Mouse (Mus musculus) heart, postnatal 14 days (tissue): ENCODE data around the gene Gfpt2. TPM values are rescaled to one million over a fixed set of nuclear protein-coding genes. Genes with fewer than 3 reads are reported as not detected.

Experiments
- DNase-seq, 2 experiments: peaks; one replicate each; pipeline ENCODE4 v3.0.0; 2021 to 2022
- intact Hi-C: fragments of 180-260 bp; cut with DNase I; formaldehyde crosslinking; loops from one replicate; pipeline ENCODE4 v1.15.1; 2025
- microRNA-seq, 2 experiments: library from miRNA; unstranded; fragments of <30 nt; microRNA quantifications; one replicate each; pipeline ENCODE4 v1.2.0; 2021 to 2022
- total RNA-seq, 2 experiments: library from RNA; stranded (reverse); gene quantifications; 2 replicates each; pipeline ENCODE4 v1.2.3; 2021

Gene Gfpt2
- total RNA-seq, 2 experiments from 2014 or later: 15.8 to 17.5 TPM

DNA sequence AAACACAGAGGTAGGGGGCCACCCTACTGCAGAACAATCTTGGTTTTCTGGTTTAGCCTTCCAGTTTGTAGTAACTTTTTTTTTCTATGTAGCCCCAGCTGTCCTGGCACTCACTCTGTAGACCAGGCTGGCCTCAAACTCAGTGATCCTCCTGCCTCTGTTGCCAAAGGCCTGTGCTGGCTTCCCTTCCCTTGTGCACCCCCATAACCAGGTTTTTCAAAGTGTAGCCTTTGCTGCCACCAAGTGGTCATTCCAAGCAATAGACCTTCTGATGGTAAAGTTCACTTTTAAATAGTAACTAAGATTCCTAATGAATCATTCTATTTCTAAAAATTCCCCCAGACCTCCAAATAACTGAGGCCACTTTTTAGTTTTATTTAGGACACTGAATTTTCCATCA lies 75.8 kb downstream of the Gfpt2 start:
- peak; percentile 62 to 71 for DNase-seq
- intact Hi-C loops: loop anchor here (2.0 kb wide), 3 partner anchors 45 to 217 kb away; no protein-coding TSS in a partner anchor

DNA sequence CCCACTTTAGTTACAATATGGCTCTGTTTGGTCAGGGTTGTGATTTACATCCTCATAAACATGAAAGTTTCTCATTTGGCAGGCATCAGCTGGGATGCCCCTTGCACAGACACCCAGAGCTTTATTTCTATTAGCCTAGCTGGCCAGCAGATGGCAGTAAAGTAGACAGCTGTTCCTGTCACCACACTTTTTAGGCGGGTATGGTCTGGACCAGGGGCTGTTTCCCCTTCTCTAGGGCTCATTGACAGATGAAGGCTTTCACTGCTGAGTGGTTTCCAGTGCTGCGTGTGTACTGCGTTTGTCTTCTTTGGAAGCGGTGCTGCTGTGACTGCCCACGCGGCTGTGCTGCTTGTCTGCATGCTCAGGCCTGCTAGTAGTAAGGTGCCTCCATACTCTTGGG lies 77.9 kb downstream of the Gfpt2 start:
- DNase-seq: peak; percentile 27 to 62
- intact Hi-C loops: loop anchor here (2.0 kb wide), 1 partner anchor 47 kb away; no protein-coding TSS in a partner anchor

DNA sequence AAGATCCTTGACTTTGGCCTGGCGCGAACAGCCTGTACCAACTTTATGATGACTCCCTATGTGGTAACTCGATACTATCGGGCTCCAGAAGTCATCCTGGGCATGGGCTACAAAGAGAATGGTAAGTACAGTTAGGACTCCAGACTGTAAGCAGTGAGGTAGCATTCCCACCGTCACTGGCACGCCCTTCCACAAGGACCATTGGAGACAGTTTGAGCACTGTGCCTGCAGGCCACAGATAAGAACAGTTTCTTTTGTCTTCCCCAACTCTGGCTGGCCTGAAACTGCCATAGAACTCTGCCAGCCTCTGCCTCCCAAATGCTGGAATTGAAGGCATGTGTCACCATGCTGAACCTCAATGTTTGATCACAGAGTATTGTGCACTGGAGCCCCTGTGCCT lies 78.8 kb downstream of the Gfpt2 start:
- intact Hi-C loops: no loop called here
- no peak for DNase-seq

DNA sequence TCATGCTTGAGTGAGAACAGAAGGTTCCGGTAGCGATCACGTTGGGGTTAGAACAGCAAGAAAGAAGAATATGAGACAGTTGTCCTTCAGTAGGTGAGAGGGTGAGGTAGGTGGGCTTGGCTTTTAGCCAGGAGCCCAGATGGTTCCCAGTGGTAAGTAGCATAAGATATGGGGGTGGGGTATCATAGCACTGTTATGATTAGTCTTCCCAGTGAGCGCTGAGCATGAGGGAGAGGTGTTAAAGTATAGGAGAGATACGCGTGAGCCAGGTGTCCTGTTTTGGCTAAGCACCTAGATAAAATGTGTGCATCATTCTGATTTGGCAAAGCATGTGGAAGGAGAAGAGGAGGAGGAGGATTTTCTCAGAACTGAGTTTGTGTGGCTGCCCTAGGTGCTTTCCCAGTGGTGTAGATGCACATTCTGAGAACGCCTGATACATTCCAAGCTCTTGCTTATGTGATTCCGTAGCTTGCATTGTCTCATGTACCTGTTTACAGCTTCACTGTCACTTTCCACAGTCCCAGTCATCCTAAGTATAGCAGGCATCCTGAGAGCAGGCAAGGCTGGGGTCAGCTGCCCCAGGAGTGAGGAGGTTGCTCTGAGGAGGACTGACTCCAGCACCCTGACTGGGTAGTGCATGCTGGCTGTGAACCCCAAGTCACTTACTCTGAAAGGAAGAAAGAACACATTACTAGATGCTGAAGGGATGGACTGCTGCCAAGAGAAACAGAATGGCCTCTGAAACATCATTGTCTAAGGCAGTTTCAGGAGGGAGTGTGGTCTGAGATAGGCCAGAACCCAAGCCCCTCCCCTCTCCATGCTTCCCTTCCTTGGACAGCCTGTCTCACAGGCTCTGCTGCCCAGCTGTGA lies 83.2 kb downstream of the Gfpt2 start:
- DNase-seq: peak in 1 of 2 experiments; percentile 26
- intact Hi-C loops: no loop called here

DNA sequence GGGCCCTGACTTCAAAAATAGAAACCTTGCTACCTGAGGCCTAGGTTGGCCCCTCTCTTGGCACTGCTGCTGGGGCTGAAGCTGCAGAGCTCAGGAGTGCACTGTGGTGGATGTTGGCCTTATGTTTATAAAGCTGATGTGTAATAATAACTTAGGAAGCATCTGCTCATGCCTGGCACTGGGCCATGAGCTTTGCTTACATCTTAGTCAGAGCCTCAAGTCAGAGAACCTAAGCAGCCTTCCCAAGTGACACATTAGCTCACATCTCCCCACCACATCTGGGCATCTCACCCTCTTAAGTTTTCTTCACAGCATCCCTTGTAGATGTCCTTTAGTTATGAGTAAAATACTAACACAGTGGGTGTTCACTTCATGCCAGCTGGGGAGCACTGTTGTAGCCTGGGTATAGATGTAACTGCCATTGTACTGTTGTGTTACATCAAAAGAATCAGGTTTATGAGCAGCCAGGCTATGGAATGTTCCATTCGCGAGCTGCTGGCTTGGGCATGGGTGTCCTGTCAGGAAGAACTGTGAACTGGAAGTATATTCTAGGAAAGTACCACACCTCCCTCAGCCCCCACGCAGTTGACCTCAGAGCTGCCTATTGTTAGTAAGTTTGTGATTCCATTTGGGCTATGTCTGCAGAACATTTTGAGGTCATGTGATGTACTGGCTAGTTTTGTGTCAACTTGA lies 86.1 kb downstream of the Gfpt2 start:
- peak in 1 of 2 experiments; percentile 26 for DNase-seq
- intact Hi-C loops: no loop called here

DNA sequence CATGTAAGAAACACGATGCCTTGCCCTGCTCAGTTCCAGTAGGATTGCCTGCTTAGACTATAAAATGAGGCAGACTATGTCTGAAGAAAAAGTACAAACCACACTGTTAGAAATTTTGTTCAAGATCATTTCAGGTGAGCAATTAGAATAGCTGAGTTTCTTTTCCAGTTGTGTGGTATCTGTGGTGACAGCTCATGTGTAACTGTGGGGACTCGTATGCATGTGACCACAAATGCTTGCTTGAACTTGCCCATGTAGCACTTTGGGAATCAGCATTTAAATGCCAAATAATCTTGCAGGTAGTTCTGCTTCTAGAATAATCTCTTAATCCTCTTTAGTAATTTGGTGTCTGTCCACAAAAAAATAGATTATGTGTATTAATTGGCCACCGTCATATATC lies 89.4 kb downstream of the Gfpt2 start:
- no peak for DNase-seq
- intact Hi-C loops: no loop called here

Small RNA genes within 50 kb of the gene (microRNA-seq; reads per million reads assigned to microRNA genes)
- gene Gm23813: 0 reads per million in 2 experiments

Other genes starting within 250 kb of the Gfpt2 start
- gene Olfr1380, start 237.3 kb upstream of the Gfpt2 start, total RNA-seq: not detected
- gene Flt4, start 184.9 kb upstream of the Gfpt2 start, total RNA-seq: 10 to 100 TPM; 11.1 to 11.6 TPM
- gene Scgb3a1, start 130.6 kb upstream of the Gfpt2 start, total RNA-seq: 10 to 100 TPM in 1 of 2 experiments, not detected in 1; 58.2 TPM
- 10 to 100 TPM; 33.1 to 39.6 TPM for gene Cnot6, start 81.5 kb upstream of the Gfpt2 start, total RNA-seq
- gene Mapk9, start 52.6 kb downstream of the Gfpt2 start, total RNA-seq: 10 to 100 TPM; 44.3 to 46.6 TPM
- under 1 TPM; 0.24 to 0.72 TPM for gene Rasgef1c, start 107.7 kb downstream of the Gfpt2 start, total RNA-seq
- 10 to 100 TPM; 45.0 to 53.6 TPM for gene Rnf130, start 231.2 kb downstream of the Gfpt2 start, total RNA-seq